ENCODE assay signal across 21 mouse cellular contexts in the genomic region with DNA sequence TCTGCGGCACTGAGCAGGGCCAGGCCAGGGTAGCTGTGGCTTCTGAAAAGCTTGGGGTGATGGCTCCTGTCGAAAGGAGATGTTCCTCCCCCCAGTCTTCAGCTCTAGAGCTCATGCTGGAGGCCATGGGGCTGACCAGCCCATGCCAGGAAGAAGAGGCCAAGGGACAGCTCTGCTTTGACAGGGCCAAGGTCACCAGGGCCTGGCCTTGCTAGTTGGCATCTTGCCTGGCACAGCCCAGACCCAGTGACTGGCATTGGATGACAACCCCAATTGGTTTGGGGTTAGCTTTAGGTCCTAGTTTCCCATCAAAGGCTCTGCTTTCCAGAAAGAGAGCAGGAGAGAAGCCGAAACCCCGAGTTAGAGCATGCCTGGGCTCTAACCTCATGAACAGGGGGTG.
"Had no signal": no experiment of that assay in that cellular context is flagged by ENCODE, and none has a peak within 500 bp of the region (broad histone marks: within the 10 kb centered on the region; RNA-seq: fewer than 3 reads in every experiment).

No protein-coding gene starts in this region.

- H3K9ac ChIP-seq: limb, embryonic 12.5 days; limb, embryonic 15.5 days; liver, embryonic 12.5 days; liver, embryonic 15.5 days; midbrain, embryonic 12.5 days; neural tube, embryonic 13.5 days; stomach, embryonic 15.5 days had no signal

- DNase-seq: kidney, adult 9 months; kidney, postnatal 14 days; kidney, postnatal 4 days; left cerebral cortex, postnatal 4 days; lung, adult 2 months; lung, postnatal 14 days; lung, postnatal 4 days; retina, postnatal 1 day; right cerebral cortex, postnatal 25 days; spleen, adult 18-20 months; thymus, adult 18-20 months; thymus, postnatal 36 days had no signal

- H3K27ac ChIP-seq: limb, embryonic 12.5 days; limb, embryonic 15.5 days; liver, embryonic 12.5 days; liver, embryonic 15.5 days; midbrain, embryonic 12.5 days; neural tube, embryonic 13.5 days; stomach, embryonic 15.5 days had no signal

- H3K4me2 ChIP-seq: limb, embryonic 12.5 days; limb, embryonic 15.5 days; liver, embryonic 12.5 days; liver, embryonic 15.5 days; midbrain, embryonic 12.5 days; neural tube, embryonic 13.5 days; stomach, embryonic 15.5 days had no signal

- ATAC-seq: liver, embryonic 12.5 days; midbrain, embryonic 16.5 days had no signal

- H3K9me3 ChIP-seq: limb, embryonic 12.5 days; limb, embryonic 15.5 days; liver, embryonic 12.5 days; liver, embryonic 15.5 days; midbrain, embryonic 12.5 days; neural tube, embryonic 13.5 days; stomach, embryonic 15.5 days had no signal

- H3K4me3 ChIP-seq: limb, embryonic 12.5 days; limb, embryonic 15.5 days; liver, embryonic 12.5 days; liver, embryonic 15.5 days; midbrain, embryonic 12.5 days; myocyte; neural tube, embryonic 13.5 days; stomach, embryonic 15.5 days had no signal

- H3K27me3 ChIP-seq: liver, embryonic 12.5 days; liver, embryonic 15.5 days; midbrain, embryonic 12.5 days; neural tube, embryonic 13.5 days; stomach, embryonic 15.5 days had no signal

- H3K4me1 ChIP-seq: limb, embryonic 12.5 days; liver, embryonic 12.5 days; liver, embryonic 15.5 days; stomach, embryonic 15.5 days had no signal

- H3K36me3 ChIP-seq: limb, embryonic 12.5 days; limb, embryonic 15.5 days; liver, embryonic 12.5 days; liver, embryonic 15.5 days; midbrain, embryonic 12.5 days; neural tube, embryonic 13.5 days; stomach, embryonic 15.5 days had no signal
